Mouse (Mus musculus): ENCODE data around the gene Rbfox1.

GRCm38 (mm10) chr16:6955102-6955675 is 1070.0 kb downstream of the Rbfox1 start:
- TF ChIP-seq CTCF (IDR thresholded peaks at IDR 0.05; ENCODE audit: insufficient read depth, low read length) (no peak), POLR2A (IDR thresholded peaks at IDR 0.05; ENCODE audit: borderline replicate concordance, extremely low read depth, low read depth, low read length) (no peak)

Data from lung, adult 2 months (tissue).